Mouse (Mus musculus) midbrain, embryonic 15.5 days (tissue): ENCODE measurements around the gene Pak7. TPM values are rescaled to one million over a fixed set of nuclear protein-coding genes. Genes with fewer than 3 reads are reported as not detected.
A peak's percentile ranks its signal among the peaks of the same experiment; 100 is the strongest.
"Not testable (repeated sequence)": the region's sequence is repeated elsewhere in the genome, so short reads cannot be mapped to it uniquely, and the experiment has no call there.

Experiments used
- ATAC-seq: fragments of 200-750 bp; cut with Nextera tagmentation; replicated peaks from 2 replicates; pipeline ENCODE4 v1.8.0; 2017; ENCODE audit warnings: moderate TSS enrichment
- H3K27ac ChIP-seq: fragments of 300-500 bp; sonication (generic); 2 replicates; pipeline ENCODE4 v1.5.1; 2015; ENCODE audit warnings: mild to moderate bottlenecking, inconsistent platforms
- H3K27me3 ChIP-seq: fragments of 300-500 bp; sonication (generic); replicated peaks from 2 replicates; pipeline ENCODE4 v1.6.1; 2015; ENCODE audit warnings: inconsistent platforms
- H3K36me3 ChIP-seq: fragments of 300-500 bp; sonication (generic); replicated peaks from 2 replicates; pipeline ENCODE4 v1.6.1; 2015; ENCODE audit warnings: inconsistent platforms
- H3K4me1 ChIP-seq: fragments of 300-500 bp; sonication (generic); 2 replicates; pipeline ENCODE4 v1.6.1; 2015; ENCODE audit warnings: inconsistent platforms
- H3K4me2 ChIP-seq: fragments of 300-500 bp; sonication (generic); 2 replicates; pipeline ENCODE4 v1.6.1; 2015; ENCODE audit warnings: inconsistent platforms, mild to moderate bottlenecking, moderate library complexity
- H3K4me3 ChIP-seq: fragments of 300-500 bp; sonication (generic); 2 replicates; pipeline ENCODE4 v1.5.1; 2015; ENCODE audit warnings: mild to moderate bottlenecking, inconsistent platforms
- H3K9ac ChIP-seq: fragments of 300-500 bp; sonication (generic); 2 replicates; pipeline ENCODE4 v1.6.1; 2015; ENCODE audit warnings: mild to moderate bottlenecking, inconsistent platforms
- H3K9me3 ChIP-seq: fragments of 300-500 bp; sonication (generic); 2 replicates; pipeline ENCODE4 v1.6.1; 2016; ENCODE audit warnings: inconsistent platforms
- WGBS: fragments of 180-500 bp; shearing (Covaris S2); methylation state at CpG from one replicate; pipeline ENCODE4 v1.1.7; 2015; ENCODE audit warnings: mixed read lengths; 5-methylcytosine and 5-hydroxymethylcytosine counted together
- polyA plus RNA-seq: library from polyadenylated mRNA; unstranded; fragments of >200 nt; fragmentation: Nextera tagmentation; extraction: Ambion mirVana; gene quantifications from 2 replicates; pipeline ENCODE4 v1.2.1, GENCODE M21; 2015

The Pak7 gene
- polyA plus RNA-seq = 32.9 and 35.3 TPM in 2 replicates

DNA sequence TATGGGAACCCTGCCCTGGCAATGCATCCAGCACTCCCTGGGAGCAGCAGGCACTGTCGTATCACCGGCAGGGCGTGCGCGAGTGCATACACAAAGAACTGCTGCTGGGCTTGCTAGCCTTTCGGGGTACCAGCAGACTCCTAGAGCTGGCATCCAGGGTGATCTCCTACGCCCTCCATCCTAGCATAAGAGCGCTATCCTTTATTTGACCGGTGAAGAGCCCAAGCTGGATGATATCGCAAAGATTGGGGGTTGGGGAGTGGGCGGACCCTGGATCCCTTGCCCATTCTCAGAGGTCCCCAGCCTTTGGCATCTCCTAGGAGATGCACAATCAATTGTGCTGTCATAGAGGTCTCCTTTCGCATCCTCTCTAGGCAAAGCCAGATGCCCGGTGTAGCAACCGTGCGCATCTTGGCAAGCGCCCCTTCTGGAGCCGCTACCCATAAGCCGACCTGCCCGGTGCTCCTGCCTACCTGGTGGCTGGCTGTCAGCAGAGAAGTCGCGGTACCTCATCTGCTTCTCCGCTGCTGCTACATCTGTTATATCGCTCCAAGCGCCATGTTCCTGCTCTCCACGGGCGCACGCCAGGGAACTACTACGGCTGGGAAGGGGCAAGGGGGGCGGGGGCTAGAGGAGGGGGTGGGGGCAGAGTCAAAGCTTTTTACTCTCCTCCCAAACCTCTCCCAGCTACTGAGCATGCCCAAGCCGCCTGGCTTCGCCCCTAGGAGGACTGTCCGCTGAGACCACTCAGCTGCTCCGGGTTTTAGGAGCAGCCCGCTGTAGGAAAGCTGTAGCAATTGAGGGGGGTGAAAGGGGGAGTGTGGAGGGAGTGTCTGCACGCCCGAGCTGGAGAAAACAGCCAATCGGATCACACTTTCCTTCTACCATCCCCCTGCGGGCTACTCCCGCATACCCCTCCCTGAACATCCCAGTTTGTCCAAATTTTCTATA is at the start of gene Pak7:
Gene Pak7 (minus strand): TSS at position 787 of the 951 bp plus-strand sequence.
- H3K4me2 ChIP-seq = peak within 1 kb of the TSS; percentile 52
- WGBS = under 1% methylated on average over 39 of the region's 39 CpGs
- peak within 1 kb of the TSS; percentile 87 for H3K9ac ChIP-seq
- H3K27me3 ChIP-seq = no peaks in the 10 kb centered on the region
- H3K4me1 ChIP-seq = peaks cover 20% of the 10 kb centered on the region
- ATAC-seq = peak; percentile 98
- H3K36me3 ChIP-seq = no peaks in the 10 kb centered on the region
- H3K9me3 ChIP-seq = no peaks in the 10 kb centered on the region
- H3K27ac ChIP-seq = peak within 1 kb of the TSS; percentile 96
- peak within 1 kb of the TSS; percentile 79 for H3K4me3 ChIP-seq

DNA sequence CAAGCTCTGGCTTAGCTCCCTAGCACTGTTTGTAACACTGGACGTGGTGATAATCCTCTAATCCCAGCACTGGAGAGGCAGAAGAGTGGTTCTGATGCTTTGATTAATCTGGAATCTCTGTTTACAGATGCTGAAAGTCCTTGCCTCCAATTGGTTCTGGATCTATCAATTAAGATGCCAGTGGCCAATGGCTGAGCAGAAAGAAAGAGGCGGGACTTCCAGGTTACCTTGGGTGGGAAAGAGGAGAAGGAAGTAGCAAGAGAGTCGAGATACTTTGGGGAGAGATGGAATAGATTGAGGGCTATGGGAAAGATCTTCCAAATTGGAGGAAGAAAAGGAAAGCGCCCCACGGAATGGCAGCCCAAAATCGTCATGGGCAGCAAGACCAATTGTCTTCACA is 37.8 kb upstream of the Pak7 start:
- no peak overlapping the region for H3K4me3 ChIP-seq
- H3K36me3 ChIP-seq = no peaks in the 10 kb centered on the region
- no peak overlapping the region for H3K4me2 ChIP-seq
- no peaks in the 10 kb centered on the region for H3K9me3 ChIP-seq
- H3K27ac ChIP-seq = no peak overlapping the region
- no peaks in the 10 kb centered on the region for H3K27me3 ChIP-seq
- 81% methylated on average over 6 of the region's 6 CpGs for WGBS
- no peak for ATAC-seq
- H3K9ac ChIP-seq = no peak overlapping the region
- no peaks in the 10 kb centered on the region for H3K4me1 ChIP-seq

DNA sequence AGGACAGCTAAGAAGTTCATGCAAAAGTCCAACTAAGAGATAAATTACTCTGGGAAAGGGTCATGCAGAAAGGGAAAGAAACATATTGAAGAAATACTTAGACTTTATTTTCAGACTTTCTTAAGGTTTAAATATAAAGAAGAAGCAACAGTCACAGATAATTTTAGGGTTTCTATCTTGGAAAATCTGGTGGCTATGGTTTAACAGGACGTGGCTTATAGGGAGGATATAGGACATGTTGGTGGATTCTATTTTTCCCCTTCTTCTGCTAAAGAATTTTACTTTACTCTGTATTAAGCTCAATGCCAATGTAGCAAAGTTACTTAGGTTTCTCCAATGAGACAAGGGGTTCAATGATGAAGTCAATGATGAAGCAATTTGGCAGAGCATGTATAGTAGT is 31.8 kb upstream of the Pak7 start:
- Histone ChIP-seq H3K4me1 (no peaks in the 10 kb centered on the region), H3K27me3 (no peaks in the 10 kb centered on the region), H3K9ac (no peak overlapping the region), H3K4me2 (no peak overlapping the region), H3K4me3 (no peak overlapping the region), H3K27ac (no peak overlapping the region), H3K9me3 (no peaks in the 10 kb centered on the region), H3K36me3 (no peaks in the 10 kb centered on the region)
- ATAC-seq = no peak
- 80% methylated on average over 1 of the region's 1 CpGs for WGBS

DNA sequence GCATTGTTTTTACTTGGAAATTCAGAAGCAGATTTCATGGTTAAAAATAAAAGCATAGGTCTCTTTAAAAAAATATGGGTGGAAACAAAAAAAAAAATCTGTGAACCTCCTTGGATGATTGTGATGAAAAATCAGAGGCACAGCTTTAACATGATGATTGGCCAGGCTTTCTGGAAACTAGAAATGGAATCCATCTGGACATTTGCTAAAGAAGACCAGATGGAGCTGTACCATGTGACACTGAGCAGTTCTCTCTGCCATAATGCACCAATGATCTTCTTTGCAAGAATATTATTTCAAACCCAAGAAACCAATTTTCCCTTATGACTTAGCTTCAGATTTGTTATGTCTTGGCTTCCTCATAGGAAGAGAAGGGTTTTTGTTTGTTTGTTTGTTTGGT is 28.6 kb upstream of the Pak7 start:
- Histone ChIP-seq H3K4me2 (no peak overlapping the region), H3K4me3 (no peak overlapping the region), H3K4me1 (no peaks in the 10 kb centered on the region), H3K27me3 (no peaks in the 10 kb centered on the region), H3K9me3 (no peaks in the 10 kb centered on the region), H3K9ac (no peak overlapping the region), H3K36me3 (no peaks in the 10 kb centered on the region), H3K27ac (no peak overlapping the region)
- no peak for ATAC-seq

DNA sequence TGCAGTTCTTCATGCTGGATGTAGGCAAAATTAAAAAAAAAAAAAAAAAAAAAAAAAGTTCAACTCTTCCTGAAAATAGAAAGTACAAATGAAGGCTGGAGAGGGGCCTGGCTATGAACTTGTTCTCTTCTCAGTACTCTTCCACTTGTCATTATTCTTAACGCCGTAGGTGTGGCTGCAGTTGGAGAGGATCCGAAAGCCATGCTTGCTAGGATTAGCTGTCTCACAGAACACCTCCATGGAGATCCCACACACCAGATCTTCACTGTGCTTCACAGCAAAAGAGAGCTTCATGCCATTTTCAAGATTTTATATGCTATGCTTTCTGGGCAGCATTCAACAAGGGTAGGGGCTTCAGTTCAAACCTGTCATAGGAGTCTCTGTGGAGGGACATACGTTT is 14.8 kb upstream of the Pak7 start:
- H3K4me2 ChIP-seq = no peak overlapping the region
- H3K4me1 ChIP-seq = no peaks in the 10 kb centered on the region
- ATAC-seq = no peak
- 88% methylated on average over 4 of the region's 4 CpGs for WGBS
- H3K27ac ChIP-seq = no peak overlapping the region
- no peaks in the 10 kb centered on the region for H3K36me3 ChIP-seq
- no peak overlapping the region for H3K9ac ChIP-seq
- H3K4me3 ChIP-seq = no peak overlapping the region
- H3K9me3 ChIP-seq = no peaks in the 10 kb centered on the region
- H3K27me3 ChIP-seq = no peaks in the 10 kb centered on the region

DNA sequence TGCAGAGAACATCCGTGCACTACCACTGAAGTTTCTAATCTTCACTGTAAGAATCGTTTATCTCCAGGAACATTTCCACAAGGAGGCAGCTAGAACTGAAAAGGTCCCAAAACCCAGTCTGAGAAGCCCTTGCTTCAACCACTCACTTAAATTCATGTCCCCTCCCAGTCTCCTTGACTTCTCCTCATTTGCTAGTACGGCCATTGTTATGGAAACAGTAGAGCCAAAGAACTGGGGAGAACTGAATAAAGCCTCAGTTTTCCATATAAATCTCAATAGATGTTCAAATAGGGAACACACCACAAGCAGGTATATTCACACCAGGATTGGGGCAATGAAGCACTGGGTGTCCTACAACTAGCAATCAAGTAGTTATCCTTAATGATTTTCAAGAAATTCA is 12.4 kb downstream of the Pak7 start:
- no peaks in the 10 kb centered on the region for H3K27me3 ChIP-seq
- H3K9me3 ChIP-seq = no peaks in the 10 kb centered on the region
- WGBS = 57% methylated on average over 3 of the region's 3 CpGs
- no peak overlapping the region for H3K4me3 ChIP-seq
- no peak overlapping the region for H3K4me2 ChIP-seq
- no peaks in the 10 kb centered on the region for H3K4me1 ChIP-seq
- no peaks in the 10 kb centered on the region for H3K36me3 ChIP-seq
- no peak overlapping the region for H3K27ac ChIP-seq
- H3K9ac ChIP-seq = no peak overlapping the region
- ATAC-seq = no peak

DNA sequence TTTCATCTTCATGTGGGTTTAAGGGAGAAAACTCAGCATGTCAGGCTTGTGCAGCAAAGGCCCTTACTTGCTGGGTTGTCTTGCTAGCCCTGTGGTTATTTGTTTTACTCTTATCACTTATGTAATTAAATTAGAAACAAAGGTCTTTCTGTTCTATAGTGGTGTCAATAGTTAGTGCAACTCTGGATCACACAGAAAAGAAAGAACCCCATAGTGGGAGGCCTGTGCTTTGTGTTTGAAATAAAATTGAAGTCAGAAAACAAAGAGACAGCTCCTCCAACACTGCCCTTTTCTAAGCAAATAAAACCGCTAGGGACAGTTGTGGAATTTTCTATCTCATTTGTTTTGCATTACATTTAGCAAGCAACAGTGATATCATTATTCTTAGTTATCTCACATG is 15.4 kb downstream of the Pak7 start:
- H3K27me3 ChIP-seq = no peaks in the 10 kb centered on the region
- no peaks in the 10 kb centered on the region for H3K4me1 ChIP-seq
- no peak overlapping the region for H3K4me3 ChIP-seq
- no peaks in the 10 kb centered on the region for H3K9me3 ChIP-seq
- 71% methylated on average over 1 of the region's 1 CpGs for WGBS
- no peak overlapping the region for H3K9ac ChIP-seq
- no peak overlapping the region for H3K27ac ChIP-seq
- no peaks in the 10 kb centered on the region for H3K36me3 ChIP-seq
- no peak for ATAC-seq
- H3K4me2 ChIP-seq = no peak overlapping the region

DNA sequence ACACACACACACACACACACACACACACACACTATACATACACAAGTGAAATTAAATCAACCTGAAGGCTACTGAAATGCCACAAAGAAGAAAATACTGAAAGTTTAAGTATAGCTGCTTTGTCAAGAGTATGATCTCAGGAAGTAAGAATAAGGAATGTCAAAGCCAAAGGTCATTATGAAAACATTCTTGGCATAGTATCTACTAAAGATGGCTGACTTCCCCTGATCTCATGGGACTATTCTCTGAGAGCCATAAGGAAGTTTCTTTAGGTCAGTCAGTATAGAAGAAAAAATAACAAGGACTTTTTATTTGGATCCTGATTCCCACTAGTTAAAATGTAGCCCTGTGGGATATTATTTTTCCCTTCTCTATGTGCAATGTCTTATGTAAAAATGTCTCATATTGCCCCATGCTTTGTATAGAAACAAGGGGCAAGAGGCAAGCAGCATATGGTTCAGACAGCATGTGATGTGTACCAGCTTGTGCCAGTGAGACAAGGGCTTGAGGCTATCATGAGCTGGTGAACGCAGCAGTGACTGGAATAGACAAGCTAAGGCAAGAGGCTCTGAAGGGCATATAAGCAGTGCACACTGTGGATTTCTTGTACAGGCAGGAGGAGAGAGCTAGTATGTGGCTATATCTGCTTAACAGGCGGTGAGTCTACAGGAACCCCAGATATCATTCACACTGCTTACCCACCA is 36.2 kb downstream of the Pak7 start:
- no peaks in the 10 kb centered on the region for H3K9me3 ChIP-seq
- no peaks in the 10 kb centered on the region for H3K36me3 ChIP-seq
- no peaks in the 10 kb centered on the region for H3K27me3 ChIP-seq
- whole genome bisulfite sequencing = 88% methylated on average over 2 of the region's 2 CpGs
- H3K27ac ChIP-seq = no peak overlapping the region
- no peaks in the 10 kb centered on the region for H3K4me1 ChIP-seq
- H3K4me3 ChIP-seq = no peak overlapping the region
- H3K9ac ChIP-seq = no peak overlapping the region
- no peak overlapping the region for H3K4me2 ChIP-seq
- ATAC-seq = no peak

DNA sequence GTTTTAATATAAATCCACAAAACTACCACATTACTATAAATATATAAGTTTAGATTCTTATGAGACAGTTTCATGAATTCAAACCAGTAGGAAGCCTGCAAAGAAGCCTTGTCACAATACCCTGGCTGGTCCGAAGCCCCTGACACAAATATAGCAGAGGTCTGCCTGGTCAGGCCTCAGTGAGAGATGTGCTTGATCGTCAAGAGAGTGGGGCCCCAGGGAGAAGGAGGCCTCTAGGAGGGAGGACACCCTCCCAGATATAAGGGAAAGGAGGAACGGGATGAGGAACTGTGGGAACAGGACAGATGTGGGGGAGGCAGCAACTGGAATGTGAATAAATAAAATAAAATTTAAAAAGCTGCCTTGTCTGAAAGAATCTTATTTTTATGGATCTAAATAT is 37.3 kb downstream of the Pak7 start:
- no peak for ATAC-seq

DNA sequence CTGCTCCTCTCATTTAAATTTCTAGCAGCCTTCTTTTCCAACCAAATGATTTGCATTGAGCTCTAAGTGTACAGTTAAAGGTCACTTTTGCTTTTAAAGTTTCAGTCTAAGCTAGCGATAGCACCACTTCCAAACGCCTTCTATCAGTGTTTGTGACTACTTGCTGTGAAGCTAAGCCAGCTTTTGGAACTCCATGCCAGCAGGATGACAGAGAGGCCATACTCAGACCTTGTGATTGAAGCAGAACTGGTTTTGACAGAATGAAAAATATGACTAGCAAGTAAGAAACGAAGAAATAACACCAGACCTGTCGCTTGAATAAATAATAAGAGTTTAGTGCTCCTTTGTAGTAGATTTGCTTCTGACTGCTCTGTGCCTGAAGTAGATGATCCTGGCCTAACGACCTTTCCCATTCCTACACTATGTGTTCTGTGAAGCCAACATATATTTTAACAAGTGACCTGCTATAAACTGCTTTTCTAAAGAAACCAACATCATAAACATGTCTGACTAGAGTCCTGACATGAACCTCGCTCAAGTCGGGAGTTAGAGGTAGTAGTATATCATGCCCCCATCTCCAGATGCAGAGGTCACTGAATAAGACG is 38.0 kb downstream of the Pak7 start:
- no peak overlapping the region for H3K4me2 ChIP-seq
- no peak overlapping the region for H3K4me3 ChIP-seq
- no peaks in the 10 kb centered on the region for H3K36me3 ChIP-seq
- H3K4me1 ChIP-seq = no peaks in the 10 kb centered on the region
- no peak overlapping the region for H3K9ac ChIP-seq
- ATAC-seq = no peak
- no peak overlapping the region for H3K27ac ChIP-seq
- no peaks in the 10 kb centered on the region for H3K27me3 ChIP-seq
- no peaks in the 10 kb centered on the region for H3K9me3 ChIP-seq
- 78% methylated on average over 8 of the region's 8 CpGs for WGBS

More for the DNA sequence above, 37.3 kb downstream of the Pak7 start:
- no peaks in the 10 kb centered on the region for H3K4me1 ChIP-seq
- no peak overlapping the region for H3K9ac ChIP-seq
- no peak overlapping the region for H3K4me2 ChIP-seq
- no peak overlapping the region for H3K4me3 ChIP-seq
- H3K27ac ChIP-seq = no peak overlapping the region
- H3K9me3 ChIP-seq = no peaks in the 10 kb centered on the region
- no peaks in the 10 kb centered on the region for H3K36me3 ChIP-seq
- 74% methylated on average over 3 of the region's 3 CpGs for WGBS
- no peaks in the 10 kb centered on the region for H3K27me3 ChIP-seq

DNA sequence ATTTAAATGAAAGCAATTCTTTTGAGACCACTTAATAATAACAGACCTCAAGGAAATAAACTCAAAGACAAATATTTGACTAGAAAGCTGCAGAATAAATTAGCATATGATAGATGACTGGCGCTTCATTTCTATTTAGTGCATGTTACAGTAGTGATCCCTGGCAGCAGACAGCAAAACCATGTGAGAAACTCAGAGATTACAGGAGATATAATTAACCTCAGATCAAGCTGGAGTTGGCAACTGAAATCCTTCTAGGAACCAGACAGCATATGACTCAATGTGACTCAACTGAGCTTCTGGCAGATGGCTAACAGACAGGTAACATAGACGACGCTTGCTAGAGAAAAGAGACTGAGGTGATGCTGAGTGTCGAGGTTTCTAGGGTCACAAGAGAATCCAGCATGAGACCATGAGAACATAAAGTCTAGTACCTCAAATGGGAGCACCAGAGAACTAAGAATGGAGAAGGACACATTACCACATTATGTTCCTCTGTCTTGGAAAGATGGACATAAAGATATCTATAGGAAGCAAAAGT is 43.5 kb downstream of the Pak7 start:
- not testable (repeated sequence) for H3K9me3 ChIP-seq, H3K9ac ChIP-seq, H3K27me3 ChIP-seq, H3K4me1 ChIP-seq, H3K4me3 ChIP-seq, H3K36me3 ChIP-seq, ATAC-seq, H3K27ac ChIP-seq, H3K4me2 ChIP-seq
- WGBS = 80% methylated on average over 4 of the region's 4 CpGs

DNA sequence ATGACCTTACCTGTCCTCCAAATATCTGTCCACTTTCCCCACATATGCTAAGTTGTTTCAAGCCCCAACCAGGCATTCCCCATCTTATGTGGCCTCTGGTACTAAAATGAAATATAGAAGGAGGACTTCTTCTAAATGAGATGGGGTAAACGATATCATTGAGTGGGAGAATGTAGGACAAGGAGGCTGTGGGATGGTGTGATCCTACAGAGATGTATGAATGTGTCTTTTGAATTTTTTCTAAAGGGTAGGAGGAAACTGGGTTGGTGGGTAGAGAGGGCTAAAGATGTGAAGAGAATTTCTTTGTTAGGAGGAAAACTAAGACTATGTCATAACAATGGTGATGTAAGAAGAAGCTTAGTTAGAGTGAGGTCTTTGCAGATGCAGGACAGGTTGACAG is 57.8 kb downstream of the Pak7 start:
- Histone ChIP-seq H3K36me3 (no peaks in the 10 kb centered on the region), H3K9me3 (no peaks in the 10 kb centered on the region), H3K27ac (no peak overlapping the region), H3K27me3 (no peaks in the 10 kb centered on the region), H3K4me3 (no peak overlapping the region), H3K4me2 (no peak overlapping the region), H3K9ac (no peak overlapping the region), H3K4me1 (no peaks in the 10 kb centered on the region)
- 77% methylated on average over 1 of the region's 1 CpGs for WGBS
- ATAC-seq = no peak
